Mouse (Mus musculus) adrenal gland, adult (tissue): ENCODE data around the gene Reg4.
A peak's percentile ranks its signal among the peaks of the same experiment; 100 is the strongest.

Experiments
- DNase-seq, 2 experiments: peaks; one replicate each; pipeline ENCODE4 v3.0.0; 2022 to 2023; ENCODE audit warnings: low spot score in 1 of 2; ENCODE audit not compliant: inconsistent age in 2 of 2

Gene Reg4

DNA sequence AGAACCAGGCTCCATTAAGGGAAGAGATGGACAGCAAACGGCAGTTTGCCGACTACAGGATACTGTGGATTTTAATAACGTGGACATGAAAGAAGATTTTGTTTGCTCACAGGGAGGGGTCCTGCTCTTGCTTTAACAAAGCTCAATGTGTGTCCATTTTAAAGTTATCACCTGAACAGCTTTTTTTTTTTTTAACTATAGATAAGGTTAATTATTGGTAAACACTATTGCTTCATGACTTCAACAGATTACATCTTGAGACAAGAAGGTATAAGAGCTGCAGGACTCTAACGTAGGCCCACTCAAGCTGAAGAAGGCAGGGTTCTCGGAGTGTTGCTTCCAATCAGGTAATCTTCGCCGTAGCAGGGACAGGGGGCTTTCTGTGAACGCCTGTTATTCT is at the start of gene Reg4:
Gene Reg4, plus strand, starts transcription at position 301 of the 400 bp plus-strand sequence.
- no peak for DNase-seq

- peak in 1 of 2 experiments; percentile 71 for DNase-seq
Observed at GRCm38 (mm10) chr3:98178340-98178739, 43.6 kb upstream of the Reg4 start.

DNA sequence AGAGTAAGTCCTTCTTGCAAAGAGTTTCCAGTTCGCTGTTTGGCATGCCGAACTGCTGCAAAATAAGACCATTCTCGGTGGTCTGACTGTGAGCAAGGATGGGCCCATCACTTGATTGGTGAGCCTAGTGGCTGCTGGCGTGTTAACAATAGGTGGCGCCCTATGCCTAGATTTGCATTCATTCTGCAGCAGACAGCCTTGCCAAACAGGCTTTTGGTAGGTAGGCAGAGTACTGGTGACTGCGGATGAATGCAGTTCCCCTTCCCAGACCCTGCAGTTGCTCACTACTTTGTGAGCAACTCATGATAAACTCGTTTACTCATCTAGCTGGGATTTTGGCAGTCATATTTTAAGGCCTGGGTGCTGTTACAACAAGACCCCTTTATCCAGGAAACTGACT is 41.2 kb upstream of the Reg4 start:
- DNase-seq, result peak in 1 of 2 experiments; percentile 64

- no peak for DNase-seq
Observed at GRCm38 (mm10) chr3:98185163-98185714, 36.7 kb upstream of the Reg4 start.

DNA sequence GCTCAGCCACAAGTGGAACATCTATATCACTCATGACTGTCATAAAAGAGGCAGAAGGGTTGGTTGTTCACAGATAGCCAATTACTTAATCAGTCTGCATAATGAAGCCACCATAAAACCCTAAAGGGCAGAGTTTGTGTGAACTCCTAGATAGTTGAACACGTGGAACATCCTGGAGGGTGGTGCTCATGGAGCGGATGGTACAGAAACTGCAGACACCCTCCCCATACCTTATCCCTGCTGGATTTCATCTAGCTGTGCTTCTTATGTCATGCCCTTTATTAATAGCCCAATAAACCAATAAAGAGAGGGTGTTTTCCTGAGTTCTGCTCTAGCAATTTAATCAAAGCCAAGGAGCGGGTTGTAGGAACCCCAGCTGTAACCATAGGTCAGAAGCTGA is 34.2 kb upstream of the Reg4 start:
- DNase-seq, result no peak

GRCm38 (mm10) chr3:98197711-98198532 is 24.0 kb upstream of the Reg4 start:
- no peak for DNase-seq

- DNase-seq, result no peak
Observed at GRCm38 (mm10) chr3:98199747-98200146, 22.2 kb upstream of the Reg4 start.

DNA sequence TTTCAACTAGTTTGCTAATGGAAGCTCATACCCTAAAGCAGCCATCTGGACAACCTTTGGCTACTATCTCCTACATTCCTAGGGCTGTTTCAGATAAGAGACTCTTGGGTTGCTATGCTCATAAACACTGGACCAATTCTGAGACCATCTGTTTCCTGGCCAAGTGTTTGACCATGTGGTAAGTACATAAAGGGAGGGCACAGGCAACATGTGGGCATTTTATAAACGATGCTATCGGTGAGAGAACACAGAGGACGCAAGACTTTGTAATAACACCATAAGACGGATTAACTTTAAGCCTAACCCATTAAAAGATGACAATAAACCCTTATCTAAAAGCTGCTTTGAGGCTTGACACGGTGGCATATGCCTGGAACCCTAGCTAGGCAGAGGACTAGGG is 18.7 kb upstream of the Reg4 start:
- no peak for DNase-seq

GRCm38 (mm10) chr3:98206977-98207376 is 15.0 kb upstream of the Reg4 start:
- DNase-seq, result no peak

DNA sequence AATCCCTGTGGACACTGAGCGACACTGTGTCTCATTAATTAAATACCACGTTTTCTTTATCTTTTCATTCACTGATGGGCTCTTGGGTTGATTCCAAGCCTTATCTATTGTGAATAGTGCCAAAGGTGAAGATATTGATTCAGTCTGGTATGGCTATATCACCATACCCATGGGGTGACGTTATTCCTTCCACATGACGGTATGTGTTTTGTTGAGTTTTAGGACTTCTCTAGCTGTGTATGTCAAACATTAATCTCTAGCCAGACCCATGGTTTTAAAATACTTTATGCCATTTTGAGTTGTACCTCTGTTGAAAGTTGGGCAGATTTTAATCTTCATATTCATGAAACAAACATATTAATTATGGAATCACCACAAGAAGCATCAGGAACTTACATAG is 12.8 kb upstream of the Reg4 start:
- DNase-seq, result no peak

- no peak for DNase-seq
Observed at GRCm38 (mm10) chr3:98210860-98211259, 11.1 kb upstream of the Reg4 start.

DNA sequence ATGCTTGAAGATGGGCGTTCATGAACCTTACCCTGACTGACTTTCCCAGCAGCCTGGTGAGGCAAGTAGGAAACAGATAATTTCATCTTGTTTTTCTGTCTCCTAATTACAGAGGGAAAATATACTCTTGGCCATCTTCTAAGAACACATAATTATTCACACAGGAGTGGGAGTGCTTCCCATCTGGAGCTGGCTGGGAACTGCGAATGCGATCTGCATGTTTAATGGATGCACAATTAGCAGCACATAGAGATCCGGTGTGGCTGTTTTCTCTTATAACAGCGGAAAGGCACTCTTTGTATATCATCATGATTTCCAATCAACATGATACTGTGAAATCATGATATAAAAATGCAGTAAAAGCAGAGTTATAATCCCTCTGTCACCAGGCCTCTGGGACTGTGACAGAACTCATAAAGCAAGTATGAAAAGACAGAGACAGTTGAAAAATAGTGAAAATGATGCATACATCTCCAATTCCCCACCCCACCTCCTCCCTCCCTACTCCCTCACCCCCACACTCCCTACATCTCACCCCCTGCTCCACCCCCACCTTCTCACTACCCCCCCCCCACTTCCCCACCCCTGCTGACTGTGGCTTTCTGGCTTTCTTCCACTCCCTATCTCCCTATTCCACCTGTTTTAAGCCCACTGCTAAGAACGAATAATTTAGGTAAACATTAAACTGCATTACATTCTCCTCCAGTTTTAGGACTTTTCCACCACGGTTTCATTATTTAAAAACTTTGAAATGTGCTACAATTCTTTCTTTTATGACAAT is 10.5 kb upstream of the Reg4 start:
- DNase-seq, result no peak

GRCm38 (mm10) chr3:98216296-98216695 is 5.7 kb upstream of the Reg4 start:
- DNase-seq, result no peak

- no peak for DNase-seq
Observed at GRCm38 (mm10) chr3:98223263-98223662, 1.3 kb downstream of the Reg4 start.

DNA sequence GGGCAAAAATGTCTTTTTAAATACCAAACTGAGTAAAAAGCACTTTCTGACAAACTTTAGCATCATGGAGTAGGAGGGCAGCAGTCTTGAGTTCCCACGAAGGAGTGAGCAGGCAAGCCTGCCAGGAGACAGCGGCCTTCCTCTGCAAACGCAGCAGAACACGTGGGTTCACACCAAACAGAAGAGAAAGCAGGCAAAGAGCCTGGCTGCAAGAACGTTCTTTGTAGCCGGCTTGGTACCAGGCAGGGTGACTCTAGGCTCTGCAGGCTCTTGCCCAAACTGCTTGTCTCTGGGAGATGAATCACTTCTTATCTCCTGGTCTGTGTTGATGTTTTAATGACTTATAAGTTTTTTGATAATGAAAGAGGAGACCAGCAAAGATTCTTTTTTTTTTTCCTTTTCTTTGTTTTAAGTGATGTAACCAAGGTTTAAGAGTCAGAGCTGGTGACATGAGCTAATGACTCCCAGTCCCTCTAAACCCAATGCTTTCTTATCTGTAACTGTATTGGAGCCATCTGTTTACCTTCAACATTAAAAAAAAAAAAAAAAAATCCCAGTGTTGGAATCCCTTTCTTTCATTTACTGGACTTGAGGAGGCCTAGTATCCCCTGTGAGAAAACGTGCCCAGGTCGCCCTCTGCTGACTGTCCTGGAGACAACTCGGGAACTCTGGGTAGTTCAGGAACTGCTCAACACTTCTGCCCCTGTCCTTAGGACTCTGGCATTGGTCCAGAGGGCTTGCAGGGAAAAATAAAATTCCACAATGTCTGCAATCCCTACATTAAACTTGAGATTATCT is 2.0 kb downstream of the Reg4 start:
- DNase-seq, result peak; percentile 59 to 81

GRCm38 (mm10) chr3:98224975-98225374 is 3.0 kb downstream of the Reg4 start:
- DNase-seq, result no peak

DNA sequence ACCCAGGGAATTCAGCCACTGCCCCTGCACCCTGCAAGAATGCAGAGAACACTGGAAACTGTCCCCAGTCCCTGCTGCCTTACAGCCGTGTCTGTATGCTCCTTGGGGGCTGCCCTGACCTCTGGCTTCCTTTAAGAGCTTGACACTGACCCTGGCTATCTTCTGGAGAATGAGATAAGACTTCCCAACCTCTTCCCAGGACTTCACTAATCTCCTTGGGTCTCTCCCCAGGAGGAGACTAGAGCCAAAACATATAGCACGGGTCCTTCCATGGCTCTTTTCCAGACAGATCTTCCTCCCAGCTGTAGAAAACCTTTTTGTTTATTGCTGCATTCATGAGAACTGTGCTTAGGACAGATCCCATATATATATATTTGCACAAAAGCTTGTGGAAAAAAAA is 3.8 kb downstream of the Reg4 start:
- DNase-seq, result no peak

GRCm38 (mm10) chr3:98226988-98227610 is 5.1 kb downstream of the Reg4 start:
- peak; percentile 66 to 88 for DNase-seq

GRCm38 (mm10) chr3:98227763-98228162 is 5.8 kb downstream of the Reg4 start:
- no peak for DNase-seq

DNA sequence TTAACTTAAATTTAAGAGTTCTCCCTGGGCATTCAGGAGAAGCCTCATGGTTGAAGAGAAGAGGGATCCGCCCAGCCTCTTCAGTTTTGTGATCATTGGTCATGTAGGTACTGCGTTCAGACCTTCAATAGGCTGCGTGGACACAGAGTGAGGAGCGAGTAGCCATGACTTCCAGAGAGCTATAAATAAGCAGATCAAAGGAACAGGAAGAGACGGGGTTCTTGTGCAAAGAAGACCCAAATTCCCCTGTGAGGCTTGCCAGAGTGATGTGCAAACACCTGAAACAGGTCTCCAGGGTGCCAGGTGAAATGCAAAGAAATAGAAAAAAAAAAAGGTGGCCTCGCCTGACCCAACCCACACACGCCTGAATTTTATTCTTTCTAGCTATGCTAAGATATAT is 8.0 kb downstream of the Reg4 start:
- no peak for DNase-seq

GRCm38 (mm10) chr3:98233504-98233903 is 11.5 kb downstream of the Reg4 start:
- no peak for DNase-seq
